Mouse (Mus musculus) forebrain, embryonic 12.5 days (tissue): Measurements from ENCODE around the gene Krt16. TPM values are rescaled to one million over a fixed set of nuclear protein-coding genes. Genes with fewer than 3 reads are reported as not detected.

Experiments
- ATAC-seq: fragments of 200-750 bp; cut with Nextera tagmentation; 2 replicates; pipeline ENCODE4 v1.8.0; 2017; ENCODE audit warnings: moderate TSS enrichment; ENCODE audit not compliant: low FRiP score
- H3K27ac ChIP-seq: fragments of 300-500 bp; sonication (generic); 2 replicates; pipeline ENCODE4 v1.5.1; 2016; ENCODE audit warnings: mild to moderate bottlenecking
- H3K27me3 ChIP-seq: fragments of 300-500 bp; sonication (generic); 2 replicates; pipeline ENCODE4 v1.6.1; 2016; ENCODE audit warnings: mild to moderate bottlenecking
- H3K36me3 ChIP-seq: fragments of 300-500 bp; sonication (generic); replicated peaks from 2 replicates; pipeline ENCODE4 v1.6.1; 2016; ENCODE audit warnings: mild to moderate bottlenecking
- H3K4me1 ChIP-seq: fragments of 300-500 bp; sonication (generic); 2 replicates; pipeline ENCODE4 v1.6.1; 2016
- H3K4me2 ChIP-seq: fragments of 300-500 bp; sonication (generic); 2 replicates; pipeline ENCODE4 v1.6.1; 2016; ENCODE audit warnings: mild to moderate bottlenecking, moderate library complexity
- H3K4me3 ChIP-seq: fragments of 300-500 bp; sonication (generic); replicated peaks from 2 replicates; pipeline ENCODE4 v1.5.1; 2016; ENCODE audit warnings: mild to moderate bottlenecking
- H3K9ac ChIP-seq: fragments of 300-500 bp; sonication (generic); 2 replicates; pipeline ENCODE4 v1.6.1; 2016; ENCODE audit warnings: mild to moderate bottlenecking
- H3K9me3 ChIP-seq: fragments of 300-500 bp; sonication (generic); 2 replicates; pipeline ENCODE4 v1.6.1; 2016
- WGBS: fragments of 180-500 bp; shearing (Covaris S2); methylation state at CpG from one replicate; pipeline ENCODE4 v1.1.7; 2016; 5-methylcytosine and 5-hydroxymethylcytosine counted together
- polyA plus RNA-seq: library from polyadenylated mRNA; unstranded; fragments of >200 nt; fragmentation: Nextera tagmentation; extraction: Ambion mirVana; gene quantifications from 2 replicates; pipeline ENCODE4 v1.2.1, GENCODE M21; 2016

Krt16 gene
- polyA plus RNA-seq = not detected in 2 replicates

- no peaks in the 10 kb centered on the region for H3K4me1 ChIP-seq
- H3K4me3 ChIP-seq = no peak within 1 kb of the TSS
- no peaks in the 10 kb centered on the region for H3K36me3 ChIP-seq
- no peak within 1 kb of the TSS for H3K27ac ChIP-seq
- WGBS = 83% methylated on average over 7 of the region's 7 CpGs
- H3K4me2 ChIP-seq = no peak within 1 kb of the TSS
- H3K27me3 ChIP-seq = no peaks in the 10 kb centered on the region
- no peak within 1 kb of the TSS for H3K9ac ChIP-seq
- no peak for ATAC-seq
- no peaks in the 10 kb centered on the region for H3K9me3 ChIP-seq
Measured at GRCm38 (mm10) chr11:100248852-100249465, at the start of gene Krt16. Gene Krt16, minus strand, starts transcription at chr11:100248902.

GRCm38 (mm10) chr11:100297801-100298200, 49.1 kb upstream of the Krt16 start:
- Histone ChIP-seq H3K9ac (no peak overlapping the region), H3K4me2 (peak overlapping the region; percentile 40), H3K27ac (no peak overlapping the region), H3K4me1 (peaks cover 9% of the 10 kb centered on the region), H3K9me3 (no peaks in the 10 kb centered on the region), H3K27me3 (0 out of 2 replicates have a peak, but pooled peaks cover 4% of the 10 kb centered on the region), H3K4me3 (no peak overlapping the region), H3K36me3 (no peaks in the 10 kb centered on the region)
- ATAC-seq = no peak
- WGBS = 41% methylated on average over 5 of the region's 5 CpGs

DNA sequence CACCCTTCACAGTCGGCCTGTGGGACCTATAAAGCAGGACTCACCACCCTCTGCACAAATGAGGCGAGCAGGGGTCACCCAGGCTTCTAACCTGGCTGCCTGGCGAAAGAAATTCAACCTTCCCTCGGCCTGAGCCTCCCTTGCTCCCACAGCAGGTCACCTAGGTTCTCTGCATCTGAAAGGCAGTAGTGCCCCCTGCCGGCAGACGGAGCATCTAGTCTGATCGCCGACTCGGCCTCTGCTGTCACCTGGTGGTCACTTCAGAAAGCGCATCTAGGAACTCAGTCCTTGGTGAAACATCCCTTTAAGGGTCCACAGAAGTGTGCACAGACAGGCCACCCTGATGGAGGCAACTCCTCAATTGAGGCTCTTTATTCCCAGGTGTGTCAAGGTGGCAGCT, 46.6 kb upstream of the Krt16 start:
- 0 out of 2 replicates have a peak, but pooled peaks cover 4% of the 10 kb centered on the region for H3K27me3 ChIP-seq
- no peaks in the 10 kb centered on the region for H3K9me3 ChIP-seq
- WGBS = 4% methylated on average over 10 of the region's 10 CpGs

DNA sequence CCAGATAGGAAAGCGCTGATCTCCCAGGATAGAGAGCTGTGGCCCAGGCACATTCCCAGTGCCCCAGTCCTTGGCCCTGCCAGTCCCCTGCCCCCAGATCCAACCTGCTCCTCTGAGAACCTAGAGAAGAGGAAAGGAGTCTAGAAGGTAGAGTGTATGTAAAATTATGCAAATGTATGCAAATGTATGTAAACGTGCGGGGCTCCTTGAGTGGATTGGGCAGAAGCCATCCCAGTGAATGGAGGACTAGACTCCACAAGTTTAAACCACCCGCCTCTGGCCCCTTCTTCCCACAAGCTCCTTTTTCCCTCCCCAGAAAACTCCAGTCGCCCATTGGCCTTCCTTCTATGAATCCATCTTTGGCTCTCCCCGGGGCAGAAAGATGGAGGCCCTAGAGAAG, 44.2 kb upstream of the Krt16 start:
- Histone ChIP-seq H3K9ac (no peak overlapping the region), H3K27ac (no peak overlapping the region), H3K36me3 (no peaks in the 10 kb centered on the region), H3K4me1 (peaks cover 14% of the 10 kb centered on the region), H3K27me3 (0 out of 2 replicates have a peak, but pooled peaks cover 4% of the 10 kb centered on the region), H3K4me2 (no peak overlapping the region), H3K4me3 (no peak overlapping the region), H3K9me3 (no peaks in the 10 kb centered on the region)
- WGBS = 42% methylated on average over 6 of the region's 6 CpGs
- ATAC-seq = no peak

More for the DNA sequence above, 46.6 kb upstream of the Krt16 start:
- peak; percentile 35; the same call in 1 of the 2 replicates for ATAC-seq
- H3K36me3 ChIP-seq = no peaks in the 10 kb centered on the region
- no peak overlapping the region for H3K9ac ChIP-seq
- no peak overlapping the region for H3K27ac ChIP-seq
- H3K4me1 ChIP-seq = peaks cover 16% of the 10 kb centered on the region
- peak overlapping the region; percentile 19; the same call in 1 of the 2 replicates for H3K4me2 ChIP-seq
- no peak overlapping the region for H3K4me3 ChIP-seq

DNA sequence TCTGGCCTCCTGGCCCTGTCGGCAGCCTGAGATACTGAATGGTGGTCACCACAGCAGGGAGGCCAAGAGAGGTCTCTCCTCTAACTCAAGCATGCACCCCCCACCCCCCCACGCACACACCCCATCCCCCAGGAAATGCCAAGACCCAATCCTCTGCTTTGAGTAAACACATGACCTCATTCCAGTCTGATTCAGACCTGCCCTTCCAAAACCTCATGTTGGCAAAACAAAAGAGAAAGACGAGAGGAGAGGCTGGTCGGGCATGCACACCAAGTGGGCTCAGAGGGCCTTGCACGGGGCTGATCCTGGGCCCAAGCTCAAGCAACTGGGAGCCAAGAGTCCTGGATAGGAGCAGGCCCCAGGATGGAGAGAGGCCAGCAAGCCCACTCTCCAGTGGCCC, 41.5 kb upstream of the Krt16 start:
- H3K4me1 ChIP-seq = peaks cover 20% of the 10 kb centered on the region
- H3K9me3 ChIP-seq = no peaks in the 10 kb centered on the region
- 0 out of 2 replicates have a peak overlapping the region, but pooled peaks have one; percentile 12 for H3K9ac ChIP-seq
- WGBS = 33% methylated on average over 5 of the region's 5 CpGs
- no peak overlapping the region for H3K27ac ChIP-seq
- no peak overlapping the region for H3K4me2 ChIP-seq
- no peaks in the 10 kb centered on the region for H3K27me3 ChIP-seq
- ATAC-seq = no peak
- H3K4me3 ChIP-seq = no peak overlapping the region
- no peaks in the 10 kb centered on the region for H3K36me3 ChIP-seq

- H3K27me3 ChIP-seq = no peaks in the 10 kb centered on the region
- WGBS = 93% methylated on average over 6 of the region's 6 CpGs
- no peaks in the 10 kb centered on the region for H3K36me3 ChIP-seq
- H3K9ac ChIP-seq = no peak overlapping the region
- H3K4me2 ChIP-seq = no peak overlapping the region
- H3K27ac ChIP-seq = no peak overlapping the region
- ATAC-seq = no peak
- H3K9me3 ChIP-seq = no peaks in the 10 kb centered on the region
- peaks cover 20% of the 10 kb centered on the region for H3K4me1 ChIP-seq
- H3K4me3 ChIP-seq = no peak overlapping the region
Measured at GRCm38 (mm10) chr11:100288942-100289341, 40.2 kb upstream of the Krt16 start.

GRCm38 (mm10) chr11:100287024-100287423, 38.3 kb upstream of the Krt16 start:
- Histone ChIP-seq H3K4me2 (no peak overlapping the region), H3K27ac (no peak overlapping the region), H3K27me3 (no peaks in the 10 kb centered on the region), H3K4me3 (no peak overlapping the region), H3K36me3 (no peaks in the 10 kb centered on the region), H3K9ac (no peak overlapping the region), H3K9me3 (no peaks in the 10 kb centered on the region), H3K4me1 (peaks cover 15% of the 10 kb centered on the region; the same call in 1 of the 2 replicates)
- no peak for ATAC-seq
- WGBS = 31% methylated on average over 10 of the region's 10 CpGs

DNA sequence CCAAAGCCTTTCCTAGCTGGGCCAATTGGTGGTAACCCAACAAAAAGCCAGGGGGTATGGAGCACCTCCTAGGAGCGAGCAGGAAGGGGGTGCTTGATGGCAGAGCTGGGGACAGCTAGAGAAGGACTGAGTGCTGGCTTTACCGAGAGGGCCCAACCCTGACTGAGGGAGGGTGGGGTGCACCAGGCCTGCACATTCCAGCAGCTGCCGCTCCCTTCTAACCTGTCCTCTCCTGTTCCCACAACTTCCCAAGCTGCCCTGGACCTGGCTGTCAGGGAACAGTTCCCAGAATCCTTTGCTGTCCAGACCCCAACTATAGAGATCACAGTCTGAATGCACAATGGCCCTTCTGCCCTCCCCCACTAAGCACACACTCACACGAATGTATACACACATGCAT, 36.3 kb upstream of the Krt16 start:
- Histone ChIP-seq H3K36me3 (no peaks in the 10 kb centered on the region), H3K4me1 (0 out of 2 replicates have a peak, but pooled peaks cover 13% of the 10 kb centered on the region), H3K27ac (no peak overlapping the region), H3K9ac (no peak overlapping the region), H3K4me3 (no peak overlapping the region), H3K27me3 (no peaks in the 10 kb centered on the region), H3K4me2 (no peak overlapping the region), H3K9me3 (no peaks in the 10 kb centered on the region)
- no peak for ATAC-seq
- 79% methylated on average over 4 of the region's 4 CpGs for WGBS

GRCm38 (mm10) chr11:100282549-100282948, 33.8 kb upstream of the Krt16 start:
- H3K27ac ChIP-seq = no peak overlapping the region

DNA sequence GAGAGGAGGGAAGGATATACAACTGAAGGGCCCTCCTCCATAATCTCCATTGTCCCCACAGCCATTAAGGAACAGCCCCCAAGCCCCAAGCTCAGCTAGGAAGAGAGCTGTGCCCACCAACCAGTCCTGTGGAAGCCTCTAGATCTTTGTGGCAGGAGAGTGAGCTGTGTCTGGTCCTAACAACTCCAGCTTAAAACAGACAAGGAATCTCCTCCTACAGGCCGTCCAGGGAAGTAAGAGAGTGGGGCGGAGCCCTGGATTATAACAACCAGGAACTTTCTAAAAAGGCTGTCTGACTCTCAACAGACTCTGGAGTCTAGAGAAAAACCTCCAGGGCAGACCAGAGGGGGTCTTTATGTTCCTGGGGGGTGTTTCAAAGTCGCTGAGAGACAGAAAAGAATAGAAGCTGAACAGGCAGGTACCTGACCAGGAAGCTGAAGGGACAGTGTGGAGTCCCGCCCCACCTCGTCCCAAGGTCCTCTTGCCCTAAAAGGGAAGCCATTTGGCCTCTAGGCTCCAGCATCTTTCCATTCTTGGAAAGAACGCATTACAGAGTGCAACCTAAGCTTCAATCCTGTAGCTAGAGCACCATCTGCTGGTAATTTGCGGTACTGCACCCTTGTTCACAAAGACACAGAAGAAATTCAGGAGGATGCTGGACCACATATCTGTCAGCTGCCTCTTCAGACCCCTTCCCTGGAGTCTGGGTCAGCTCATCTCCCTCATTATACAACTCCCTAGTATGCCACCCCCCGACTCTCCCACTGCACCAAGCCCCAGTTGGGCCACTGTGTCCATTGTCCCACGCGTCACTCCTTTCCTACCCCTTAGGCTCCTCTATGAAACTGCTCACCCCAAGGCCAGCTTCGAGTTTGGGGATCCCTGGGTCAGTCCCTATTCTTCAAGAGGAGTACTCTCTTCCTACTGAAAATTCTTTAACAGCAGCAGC, 33.2 kb upstream of the Krt16 start:
- ATAC-seq = peak; percentile 63
- no peaks in the 10 kb centered on the region for H3K36me3 ChIP-seq
- WGBS = 21% methylated on average over 11 of the region's 11 CpGs
- H3K27me3 ChIP-seq = no peaks in the 10 kb centered on the region
- H3K4me1 ChIP-seq = 0 out of 2 replicates have a peak, but pooled peaks cover 12% of the 10 kb centered on the region
- H3K9ac ChIP-seq = no peak overlapping the region
- H3K4me3 ChIP-seq = no peak overlapping the region
- no peak overlapping the region for H3K27ac ChIP-seq
- no peaks in the 10 kb centered on the region for H3K9me3 ChIP-seq
- H3K4me2 ChIP-seq = no peak overlapping the region

More at GRCm38 (mm10) chr11:100282549-100282948, 33.8 kb upstream of the Krt16 start:
- H3K9ac ChIP-seq = no peak overlapping the region
- H3K27me3 ChIP-seq = no peaks in the 10 kb centered on the region
- 22% methylated on average over 10 of the region's 10 CpGs for WGBS
- H3K36me3 ChIP-seq = no peaks in the 10 kb centered on the region
- H3K4me2 ChIP-seq = no peak overlapping the region
- ATAC-seq = peak; percentile 66; the same call in 1 of the 2 replicates
- H3K4me3 ChIP-seq = no peak overlapping the region
- H3K9me3 ChIP-seq = no peaks in the 10 kb centered on the region
- H3K4me1 ChIP-seq = 0 out of 2 replicates have a peak, but pooled peaks cover 13% of the 10 kb centered on the region

- 79% methylated on average over 5 of the region's 5 CpGs for WGBS
- no peak overlapping the region for H3K4me3 ChIP-seq
- no peak overlapping the region for H3K4me2 ChIP-seq
- H3K9ac ChIP-seq = no peak overlapping the region
- no peaks in the 10 kb centered on the region for H3K27me3 ChIP-seq
- no peaks in the 10 kb centered on the region for H3K36me3 ChIP-seq
- H3K27ac ChIP-seq = no peak overlapping the region
- H3K9me3 ChIP-seq = no peaks in the 10 kb centered on the region
- H3K4me1 ChIP-seq = peaks cover 10% of the 10 kb centered on the region; the same call in 1 of the 2 replicates
- ATAC-seq = no peak
Measured at GRCm38 (mm10) chr11:100278759-100279158, 30.1 kb upstream of the Krt16 start.

GRCm38 (mm10) chr11:100277726-100278480, 29.2 kb upstream of the Krt16 start:
- ATAC-seq = no peak
- Histone ChIP-seq H3K4me2 (no peak overlapping the region), H3K9me3 (no peaks in the 10 kb centered on the region), H3K4me3 (no peak overlapping the region), H3K27ac (no peak overlapping the region), H3K36me3 (no peaks in the 10 kb centered on the region), H3K4me1 (peaks cover 10% of the 10 kb centered on the region; the same call in 1 of the 2 replicates), H3K9ac (no peak overlapping the region), H3K27me3 (no peaks in the 10 kb centered on the region)
- 76% methylated on average over 15 of the region's 15 CpGs for WGBS
